Mouse (Mus musculus): ENCODE measurements around the gene Ripk4.
A peak's percentile ranks its signal among the peaks of the same experiment; 100 is the strongest.

The Ripk4 gene

GRCm38 (mm10) chr16:97734760-97735322 lies 28.7 kb downstream of the Ripk4 start:
- no peak for DNase-seq (ENCODE audit: low spot score)

DNA sequence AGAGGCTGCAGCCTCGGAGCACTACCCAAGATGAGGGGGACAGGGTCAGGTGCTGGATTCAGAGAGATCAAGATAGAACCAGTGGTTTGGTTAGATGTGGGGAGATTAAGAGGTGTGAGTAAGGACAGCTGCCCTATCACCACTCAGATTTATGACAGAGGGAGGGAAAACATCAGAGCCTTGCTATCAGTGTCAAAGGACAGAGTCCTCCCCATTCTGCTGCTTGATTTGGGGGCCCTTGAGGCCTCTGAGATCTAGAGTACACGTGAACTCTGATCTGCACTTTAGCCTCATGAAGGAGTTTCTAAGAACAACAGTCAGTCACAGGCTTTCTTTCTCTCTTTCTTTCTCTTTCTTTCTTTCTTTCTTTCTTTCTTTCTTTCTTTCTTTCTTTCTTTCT lies 30.0 kb downstream of the Ripk4 start:
- DNase-seq (ENCODE audit: low spot score) = no peak

DNA sequence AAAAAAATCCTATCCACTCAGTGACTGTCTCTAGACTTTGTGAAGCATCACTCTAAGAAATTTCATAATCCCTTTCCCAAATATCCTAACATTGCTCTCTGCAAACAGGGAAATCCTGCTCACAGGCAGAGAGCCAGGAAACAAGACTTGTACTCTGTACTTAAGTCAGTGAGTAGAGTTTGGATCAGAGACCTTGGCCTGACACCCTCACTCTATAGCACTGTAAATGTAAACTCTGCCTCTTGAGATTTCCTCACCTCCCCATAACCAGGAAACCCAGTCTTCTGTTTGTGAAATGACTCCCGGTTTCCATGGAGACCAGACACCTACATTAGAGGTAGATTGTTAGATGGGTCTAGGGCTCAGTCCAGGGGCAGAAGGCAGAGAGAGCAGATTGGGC lies 33.3 kb downstream of the Ripk4 start:
- peak; percentile 53 for DNase-seq (ENCODE audit: low spot score)

- DNase-seq (ENCODE audit: low spot score) = no peak
These were observed 37.2 kb downstream of the Ripk4 start for GRCm38 (mm10) chr16:97726436-97726835.

DNA sequence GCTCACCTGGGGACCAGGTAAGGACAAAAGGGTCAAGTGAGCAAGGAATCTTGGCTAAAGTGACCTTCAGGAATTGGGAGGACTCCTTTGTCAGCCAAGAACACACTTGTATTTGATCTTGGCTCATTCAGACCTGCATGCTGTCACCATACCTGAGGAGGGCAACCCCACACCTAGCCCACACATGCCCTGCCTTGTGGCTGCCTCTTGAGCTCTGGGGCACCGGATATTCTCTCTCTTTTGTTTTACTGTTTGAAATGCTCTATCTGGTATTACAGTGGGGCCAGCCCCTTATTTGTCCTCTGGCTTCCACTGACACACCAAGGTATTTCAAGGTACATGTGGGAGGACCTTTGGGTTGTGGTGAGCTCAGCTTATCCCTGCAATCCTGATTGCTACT lies 43.5 kb downstream of the Ripk4 start:
- no peak for DNase-seq (ENCODE audit: low spot score)

- DNase-seq (ENCODE audit: low spot score) = no peak
These were observed 44.1 kb downstream of the Ripk4 start for GRCm38 (mm10) chr16:97719392-97719983.

DNA sequence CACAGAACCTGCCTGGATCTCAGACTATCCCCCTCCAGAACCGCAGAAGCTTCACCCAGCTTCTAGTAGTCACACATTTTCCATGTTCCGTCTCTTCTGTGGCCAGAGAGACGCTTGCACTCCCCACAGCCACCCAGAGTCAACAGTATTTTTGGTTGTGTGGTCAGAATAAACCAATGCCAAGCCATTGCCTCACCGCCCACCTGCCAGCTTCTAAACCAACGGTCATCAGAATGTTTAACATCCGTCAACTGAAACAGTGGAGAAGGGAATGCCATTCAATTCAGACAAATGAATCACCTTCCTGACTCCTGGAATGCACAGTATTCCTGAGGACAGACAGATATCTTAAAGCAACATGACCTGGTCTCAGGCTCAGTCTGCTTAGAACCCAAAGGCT lies 47.0 kb downstream of the Ripk4 start:
- DNase-seq (ENCODE audit: low spot score) = no peak

GRCm38 (mm10) chr16:97712129-97712528 lies 51.5 kb downstream of the Ripk4 start:
- no peak for DNase-seq (ENCODE audit: low spot score)

DNA sequence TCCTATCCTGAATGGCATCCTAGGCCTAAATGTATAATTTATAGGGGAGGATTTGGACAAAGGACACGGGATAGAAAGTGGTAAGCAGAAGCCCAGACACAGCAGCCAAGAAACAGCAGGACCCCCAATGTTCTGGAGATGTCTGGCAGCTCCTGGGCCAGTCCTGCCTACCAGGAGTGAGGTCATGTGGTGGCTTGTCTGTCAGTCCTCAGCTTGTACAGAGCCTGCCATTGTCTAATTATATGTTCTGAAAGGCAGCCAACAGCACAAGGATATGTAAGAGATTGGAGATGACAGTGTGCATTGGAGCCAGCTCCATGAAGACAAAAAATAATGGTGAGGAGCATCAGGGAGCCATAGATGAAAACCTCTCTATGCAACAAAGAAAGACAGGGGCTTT lies 61.7 kb downstream of the Ripk4 start:
- peak; percentile 31 for DNase-seq (ENCODE audit: low spot score)

GRCm38 (mm10) chr16:97697769-97698168 lies 65.8 kb downstream of the Ripk4 start:
- peak; percentile 49 for DNase-seq (ENCODE audit: low spot score)

DNA sequence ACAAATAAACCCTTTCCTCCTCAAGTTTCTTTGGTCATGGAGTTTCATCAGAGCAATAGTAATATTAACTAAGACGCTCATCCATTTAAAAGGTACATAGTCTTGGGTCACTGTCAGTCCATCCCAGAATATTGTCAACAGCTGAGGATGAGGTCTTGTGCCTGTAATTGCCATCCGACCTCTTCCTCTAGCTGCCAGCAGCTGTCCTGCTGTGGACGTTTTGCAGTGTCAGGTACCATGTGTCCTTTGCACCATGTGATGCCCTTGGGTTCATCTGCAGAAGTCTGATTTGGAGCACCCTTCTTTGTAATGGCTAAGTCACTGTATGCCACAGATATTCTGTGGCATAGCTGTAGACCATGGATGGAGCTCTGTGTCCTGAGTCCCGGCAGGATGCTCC lies 67.9 kb downstream of the Ripk4 start:
- no peak for DNase-seq (ENCODE audit: low spot score)

All from adipocyte (in vitro differentiated cells).